Mouse (Mus musculus): ENCODE measurements around the gene Rbms3. TPM values are rescaled to one million over a fixed set of nuclear protein-coding genes. Genes with fewer than 3 reads are reported as not detected.

Gene Rbms3
- polyA plus RNA-seq, 1 experiment from 2014 or later, result 41.2 TPM

GRCm38 (mm10) chr9:117400262-117400671 is 229.4 kb downstream of the Rbms3 start:
- no peak overlapping the region for H3K4me3 ChIP-seq (ENCODE audit: low read depth, low read length)
- WGBS (ENCODE audit: insufficient replicate concordance), result 27% methylated on average over 7 of the region's 7 CpGs
- H3K4me1 ChIP-seq (ENCODE audit: control insufficient read depth, insufficient read depth, low read length), result 0 out of 2 replicates have a peak, but pooled peaks cover 3% of the 10 kb centered on the region
- H3K36me3 ChIP-seq (ENCODE audit: control insufficient read depth, insufficient read depth, low read length), result no peaks in the 10 kb centered on the region
- ATAC-seq (replicated peaks; ENCODE audit: insufficient number of reproducible peaks, low FRiP score, low TSS enrichment), result no peak
- H3K9me3 ChIP-seq (replicated peaks; ENCODE audit: control insufficient read depth, low read length), result no peaks in the 10 kb centered on the region
- H3K4me2 ChIP-seq, result no peak overlapping the region
- no peak overlapping the region for H3K9ac ChIP-seq (ENCODE audit: low read depth, low read length)
- H3K27me3 ChIP-seq (ENCODE audit: control insufficient read depth, insufficient read depth, low read length), result no peaks in the 10 kb centered on the region
- no peak overlapping the region for H3K27ac ChIP-seq (ENCODE audit: low read depth, low read length)

GRCm38 (mm10) chr9:117397071-117397470 is 232.6 kb downstream of the Rbms3 start:
- no peak overlapping the region for H3K9ac ChIP-seq (ENCODE audit: low read depth, low read length)
- no peaks in the 10 kb centered on the region for H3K9me3 ChIP-seq (replicated peaks; ENCODE audit: control insufficient read depth, low read length)
- no peaks in the 10 kb centered on the region for H3K36me3 ChIP-seq (ENCODE audit: control insufficient read depth, insufficient read depth, low read length)
- no peaks in the 10 kb centered on the region for H3K27me3 ChIP-seq (ENCODE audit: control insufficient read depth, insufficient read depth, low read length)
- 0 out of 2 replicates have a peak, but pooled peaks cover 5% of the 10 kb centered on the region for H3K4me1 ChIP-seq (ENCODE audit: control insufficient read depth, insufficient read depth, low read length)
- no peak for ATAC-seq (replicated peaks; ENCODE audit: insufficient number of reproducible peaks, low FRiP score, low TSS enrichment)
- no peak overlapping the region for H3K4me3 ChIP-seq (ENCODE audit: low read depth, low read length)
- H3K4me2 ChIP-seq, result no peak overlapping the region
- H3K27ac ChIP-seq (ENCODE audit: low read depth, low read length), result no peak overlapping the region

- no peak overlapping the region for H3K4me2 ChIP-seq
- no peak overlapping the region for H3K27ac ChIP-seq (ENCODE audit: low read depth, low read length)
- ATAC-seq (replicated peaks; ENCODE audit: insufficient number of reproducible peaks, low FRiP score, low TSS enrichment), result no peak
- no peaks in the 10 kb centered on the region for H3K27me3 ChIP-seq (ENCODE audit: control insufficient read depth, insufficient read depth, low read length)
- H3K9me3 ChIP-seq (replicated peaks; ENCODE audit: control insufficient read depth, low read length), result no peaks in the 10 kb centered on the region
- H3K36me3 ChIP-seq (ENCODE audit: control insufficient read depth, insufficient read depth, low read length), result no peaks in the 10 kb centered on the region
- 61% methylated on average over 8 of the region's 8 CpGs for WGBS (ENCODE audit: insufficient replicate concordance)
- 0 out of 2 replicates have a peak, but pooled peaks cover 5% of the 10 kb centered on the region for H3K4me1 ChIP-seq (ENCODE audit: control insufficient read depth, insufficient read depth, low read length)
- H3K4me3 ChIP-seq (ENCODE audit: low read depth, low read length), result no peak overlapping the region
- H3K9ac ChIP-seq (ENCODE audit: low read depth, low read length), result no peak overlapping the region
Observed at GRCm38 (mm10) chr9:117396586-117396985, 233.1 kb downstream of the Rbms3 start.

GRCm38 (mm10) chr9:117393626-117394525 is 235.8 kb downstream of the Rbms3 start:
- no peaks in the 10 kb centered on the region for H3K9me3 ChIP-seq (replicated peaks; ENCODE audit: control insufficient read depth, low read length)
- WGBS (ENCODE audit: insufficient replicate concordance), result 47% methylated on average over 18 of the region's 18 CpGs
- H3K27ac ChIP-seq (ENCODE audit: low read depth, low read length), result no peak overlapping the region
- 0 out of 2 replicates have a peak, but pooled peaks cover 2% of the 10 kb centered on the region for H3K4me1 ChIP-seq (ENCODE audit: control insufficient read depth, insufficient read depth, low read length)
- H3K9ac ChIP-seq (ENCODE audit: low read depth, low read length), result no peak overlapping the region
- peak; percentile 52; the same call in 1 of the 2 replicates for ATAC-seq (replicated peaks; ENCODE audit: insufficient number of reproducible peaks, low FRiP score, low TSS enrichment)
- no peaks in the 10 kb centered on the region for H3K36me3 ChIP-seq (ENCODE audit: control insufficient read depth, insufficient read depth, low read length)
- no peaks in the 10 kb centered on the region for H3K27me3 ChIP-seq (ENCODE audit: control insufficient read depth, insufficient read depth, low read length)
- H3K4me2 ChIP-seq, result no peak overlapping the region
- no peak overlapping the region for H3K4me3 ChIP-seq (ENCODE audit: low read depth, low read length)

GRCm38 (mm10) chr9:117388024-117388423 is 241.7 kb downstream of the Rbms3 start:
- H3K4me1 ChIP-seq (ENCODE audit: control insufficient read depth, insufficient read depth, low read length), result no peaks in the 10 kb centered on the region
- no peak overlapping the region for H3K4me3 ChIP-seq (ENCODE audit: low read depth, low read length)
- H3K27me3 ChIP-seq (ENCODE audit: control insufficient read depth, insufficient read depth, low read length), result no peaks in the 10 kb centered on the region
- no peaks in the 10 kb centered on the region for H3K36me3 ChIP-seq (ENCODE audit: control insufficient read depth, insufficient read depth, low read length)
- 83% methylated on average over 9 of the region's 9 CpGs for WGBS (ENCODE audit: insufficient replicate concordance)
- ATAC-seq (replicated peaks; ENCODE audit: insufficient number of reproducible peaks, low FRiP score, low TSS enrichment), result no peak
- no peak overlapping the region for H3K27ac ChIP-seq (ENCODE audit: low read depth, low read length)
- no peaks in the 10 kb centered on the region for H3K9me3 ChIP-seq (replicated peaks; ENCODE audit: control insufficient read depth, low read length)
- no peak overlapping the region for H3K4me2 ChIP-seq
- H3K9ac ChIP-seq (ENCODE audit: low read depth, low read length), result no peak overlapping the region

- H3K27ac ChIP-seq (ENCODE audit: low read depth, low read length), result no peak overlapping the region
- no peak overlapping the region for H3K4me2 ChIP-seq
- ATAC-seq (replicated peaks; ENCODE audit: insufficient number of reproducible peaks, low FRiP score, low TSS enrichment), result no peak
- no peak overlapping the region for H3K4me3 ChIP-seq (ENCODE audit: low read depth, low read length)
- no peaks in the 10 kb centered on the region for H3K27me3 ChIP-seq (ENCODE audit: control insufficient read depth, insufficient read depth, low read length)
- H3K9ac ChIP-seq (ENCODE audit: low read depth, low read length), result no peak overlapping the region
- H3K36me3 ChIP-seq (ENCODE audit: control insufficient read depth, insufficient read depth, low read length), result no peaks in the 10 kb centered on the region
- WGBS (ENCODE audit: insufficient replicate concordance), result 73% methylated on average over 5 of the region's 5 CpGs
- H3K4me1 ChIP-seq (ENCODE audit: control insufficient read depth, insufficient read depth, low read length), result no peaks in the 10 kb centered on the region
- no peaks in the 10 kb centered on the region for H3K9me3 ChIP-seq (replicated peaks; ENCODE audit: control insufficient read depth, low read length)
Observed at GRCm38 (mm10) chr9:117380876-117381275, 248.8 kb downstream of the Rbms3 start.

- Histone ChIP-seq H3K36me3 (ENCODE audit: control insufficient read depth, insufficient read depth, low read length) (no peaks in the 10 kb centered on the region), H3K4me1 (ENCODE audit: control insufficient read depth, insufficient read depth, low read length) (no peaks in the 10 kb centered on the region), H3K27me3 (ENCODE audit: control insufficient read depth, insufficient read depth, low read length) (no peaks in the 10 kb centered on the region), H3K4me3 (ENCODE audit: low read depth, low read length) (no peak overlapping the region), H3K9me3 (replicated peaks; ENCODE audit: control insufficient read depth, low read length) (no peaks in the 10 kb centered on the region), H3K9ac (ENCODE audit: low read depth, low read length) (no peak overlapping the region), H3K4me2 (no peak overlapping the region), H3K27ac (ENCODE audit: low read depth, low read length) (no peak overlapping the region)
- ATAC-seq (replicated peaks; ENCODE audit: insufficient number of reproducible peaks, low FRiP score, low TSS enrichment), result no peak
- 43% methylated on average over 5 of the region's 5 CpGs for WGBS (ENCODE audit: insufficient replicate concordance)
Observed at GRCm38 (mm10) chr9:117380076-117380475, 249.6 kb downstream of the Rbms3 start.

- no peaks in the 10 kb centered on the region for H3K36me3 ChIP-seq (ENCODE audit: control insufficient read depth, insufficient read depth, low read length)
- no peaks in the 10 kb centered on the region for H3K4me1 ChIP-seq (ENCODE audit: control insufficient read depth, insufficient read depth, low read length)
- WGBS (ENCODE audit: insufficient replicate concordance), result 72% methylated on average over 16 of the region's 16 CpGs
- no peak overlapping the region for H3K27ac ChIP-seq (ENCODE audit: low read depth, low read length)
- no peak overlapping the region for H3K4me3 ChIP-seq (ENCODE audit: low read depth, low read length)
- ATAC-seq (replicated peaks; ENCODE audit: insufficient number of reproducible peaks, low FRiP score, low TSS enrichment), result no peak
- H3K9me3 ChIP-seq (replicated peaks; ENCODE audit: control insufficient read depth, low read length), result no peaks in the 10 kb centered on the region
- H3K9ac ChIP-seq (ENCODE audit: low read depth, low read length), result no peak overlapping the region
- no peak overlapping the region for H3K4me2 ChIP-seq
- no peaks in the 10 kb centered on the region for H3K27me3 ChIP-seq (ENCODE audit: control insufficient read depth, insufficient read depth, low read length)
Observed at GRCm38 (mm10) chr9:117379448-117379983, 250.2 kb downstream of the Rbms3 start.

Data from heart, embryonic 11.5 days (tissue).